Mouse (Mus musculus): Measurements from ENCODE around the gene Cdk2ap1. TPM values are rescaled to one million over a fixed set of nuclear protein-coding genes. Genes with fewer than 3 reads are reported as not detected.
"Not testable (repeated sequence)": the region's sequence is repeated elsewhere in the genome, so short reads cannot be mapped to it uniquely, and the experiment has no call there.

The Cdk2ap1 gene
- polyA plus RNA-seq, 1 experiment, result not detected

GRCm38 (mm10) chr5:124310091-124310490, 52.8 kb downstream of the Cdk2ap1 start:
- WGBS, result 68% methylated on average over 11 of the region's 11 CpGs
- H3K4me3 ChIP-seq (ENCODE audit: insufficient read depth, low read depth, low read length), result no peak overlapping the region
- H3K4me1 ChIP-seq (ENCODE audit: control insufficient read depth, insufficient read depth, low read length), result peaks cover 4% of the 10 kb centered on the region; the same call in 1 of the 2 replicates
- TF ChIP-seq POLR2A (IDR thresholded peaks at IDR 0.05; ENCODE audit: insufficient read depth, low read depth, low read length), result no peak
- no peak for TF ChIP-seq CTCF (IDR thresholded peaks at IDR 0.05; ENCODE audit: insufficient read depth, low read depth, low read length)
- H3K27ac ChIP-seq (ENCODE audit: insufficient read depth, low read depth, low read length), result no peak overlapping the region

GRCm38 (mm10) chr5:124309155-124309554, 53.7 kb downstream of the Cdk2ap1 start:
- no peak overlapping the region for H3K4me3 ChIP-seq (ENCODE audit: insufficient read depth, low read depth, low read length)
- TF ChIP-seq POLR2A (IDR thresholded peaks at IDR 0.05; ENCODE audit: insufficient read depth, low read depth, low read length) (no peak), CTCF (IDR thresholded peaks at IDR 0.05; ENCODE audit: insufficient read depth, low read depth, low read length) (no peak)
- peaks cover 4% of the 10 kb centered on the region; the same call in 1 of the 2 replicates for H3K4me1 ChIP-seq (ENCODE audit: control insufficient read depth, insufficient read depth, low read length)
- WGBS, result 57% methylated on average over 10 of the region's 10 CpGs
- H3K27ac ChIP-seq (ENCODE audit: insufficient read depth, low read depth, low read length), result no peak overlapping the region

DNA sequence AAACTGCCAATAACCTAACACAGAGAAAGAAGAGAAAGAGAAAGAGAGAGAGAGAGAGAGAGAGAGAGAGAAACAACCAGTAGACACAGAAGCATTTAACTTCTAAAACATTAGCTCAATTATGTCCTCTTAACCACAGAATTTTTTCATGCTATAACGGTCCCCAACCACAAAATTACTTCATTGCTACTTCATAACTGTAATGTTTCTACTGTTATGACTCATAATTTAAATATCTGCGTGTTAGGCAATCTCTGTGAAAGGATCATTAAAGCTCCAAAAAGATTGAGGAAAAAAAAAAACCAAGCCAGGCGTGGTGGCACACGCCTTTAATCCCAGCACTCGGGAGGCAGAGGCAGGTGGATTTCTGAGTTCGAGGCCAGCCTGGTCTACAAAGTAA, 60.0 kb downstream of the Cdk2ap1 start:
- 92% methylated on average over 6 of the region's 6 CpGs for WGBS
- not testable (repeated sequence) for H3K4me1 ChIP-seq (ENCODE audit: control insufficient read depth, insufficient read depth, low read length); H3K27ac ChIP-seq (ENCODE audit: insufficient read depth, low read depth, low read length); H3K4me3 ChIP-seq (ENCODE audit: insufficient read depth, low read depth, low read length)

DNA sequence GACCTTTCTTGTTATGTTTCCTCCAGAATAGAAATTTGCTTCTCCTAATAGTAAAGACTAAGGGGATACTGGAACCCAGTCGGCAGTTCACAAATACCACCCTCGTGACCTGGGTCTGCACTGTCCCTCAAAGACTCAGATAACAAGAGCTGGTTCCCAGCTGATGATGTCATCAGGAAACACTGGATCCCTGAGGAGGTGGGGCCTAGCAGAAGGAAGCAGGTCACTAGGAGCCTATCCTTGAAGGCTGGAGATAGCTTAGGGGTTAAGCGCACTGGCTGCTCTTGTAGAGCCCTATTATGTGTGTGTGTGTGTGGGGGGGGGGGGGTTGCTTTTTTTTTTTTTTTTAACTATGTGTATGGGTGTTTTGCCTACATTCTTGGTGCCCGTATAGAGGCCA, 62.8 kb downstream of the Cdk2ap1 start:
- 86% methylated on average over 4 of the region's 4 CpGs for WGBS
- no peak overlapping the region for H3K27ac ChIP-seq (ENCODE audit: insufficient read depth, low read depth, low read length)
- H3K4me3 ChIP-seq (ENCODE audit: insufficient read depth, low read depth, low read length), result no peak overlapping the region
- TF ChIP-seq CTCF (IDR thresholded peaks at IDR 0.05; ENCODE audit: insufficient read depth, low read depth, low read length) (no peak), POLR2A (IDR thresholded peaks at IDR 0.05; ENCODE audit: insufficient read depth, low read depth, low read length) (no peak)
- no peaks in the 10 kb centered on the region for H3K4me1 ChIP-seq (ENCODE audit: control insufficient read depth, insufficient read depth, low read length)

DNA sequence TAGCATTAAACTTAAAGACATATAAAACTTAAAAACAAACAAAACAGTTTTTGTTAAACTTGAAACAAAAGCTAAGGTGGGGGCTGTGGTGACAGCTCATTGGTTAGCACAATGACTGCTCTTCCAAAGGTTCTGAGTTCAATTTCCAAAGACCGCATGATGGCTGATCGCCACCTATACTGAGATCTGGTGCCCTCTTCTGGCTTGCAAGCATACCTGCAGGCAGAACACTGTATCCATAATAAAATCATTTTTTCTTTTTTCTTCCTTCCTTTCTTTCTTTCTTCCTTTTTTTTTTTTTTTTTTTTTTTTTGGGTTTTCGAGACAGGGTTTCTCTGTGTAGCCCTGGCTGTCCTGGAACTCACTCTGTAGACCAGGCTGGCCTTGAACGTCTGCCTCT, 63.6 kb downstream of the Cdk2ap1 start:
- WGBS, result 51% methylated on average over 4 of the region's 4 CpGs
- H3K4me1 ChIP-seq (ENCODE audit: control insufficient read depth, insufficient read depth, low read length); H3K27ac ChIP-seq (ENCODE audit: insufficient read depth, low read depth, low read length); H3K4me3 ChIP-seq (ENCODE audit: insufficient read depth, low read depth, low read length): not testable (repeated sequence)

GRCm38 (mm10) chr5:124296475-124296874, 66.4 kb downstream of the Cdk2ap1 start:
- no peak overlapping the region for H3K4me3 ChIP-seq (ENCODE audit: insufficient read depth, low read depth, low read length)
- WGBS, result 95% methylated on average over 4 of the region's 4 CpGs
- H3K27ac ChIP-seq (ENCODE audit: insufficient read depth, low read depth, low read length), result no peak overlapping the region
- no peak for TF ChIP-seq CTCF (IDR thresholded peaks at IDR 0.05; ENCODE audit: insufficient read depth, low read depth, low read length)
- no peak for TF ChIP-seq POLR2A (IDR thresholded peaks at IDR 0.05; ENCODE audit: insufficient read depth, low read depth, low read length)
- H3K4me1 ChIP-seq (ENCODE audit: control insufficient read depth, insufficient read depth, low read length), result no peaks in the 10 kb centered on the region

Other genes with a start within 250 kb of the Cdk2ap1 start
- not detected in 2 replicates for gene Arl6ip4, start 247.0 kb downstream of the Cdk2ap1 start, polyA plus RNA-seq (2012; ENCODE audit: insufficient read depth, insufficient read length, low replicate concordance, missing spikeins)
- 145 TPM in 1 of 2 replicates, not detected in the other for gene Pitpnm2, start 113.3 kb downstream of the Cdk2ap1 start, polyA plus RNA-seq (2012; ENCODE audit: insufficient read depth, insufficient read length, low replicate concordance, missing spikeins)
- gene Mphosph9, start 35.1 kb downstream of the Cdk2ap1 start, polyA plus RNA-seq (2012; ENCODE audit: insufficient read depth, insufficient read length, low replicate concordance, missing spikeins), result not detected in 2 replicates
- not detected in 2 replicates for gene 2810006K23Rik, start 35.0 kb downstream of the Cdk2ap1 start, polyA plus RNA-seq (2012; ENCODE audit: insufficient read depth, insufficient read length, low replicate concordance, missing spikeins)
- 263 and 488 TPM in 2 replicates for gene Sbno1, start 62.9 kb upstream of the Cdk2ap1 start, polyA plus RNA-seq (2012; ENCODE audit: insufficient read depth, insufficient read length, low replicate concordance, missing spikeins)
- gene Kmt5a, start 76.8 kb upstream of the Cdk2ap1 start, polyA plus RNA-seq (2012; ENCODE audit: insufficient read depth, insufficient read length, low replicate concordance, missing spikeins), result 371 TPM in 1 of 2 replicates, not detected in the other
- gene Rilpl2, start 115.3 kb upstream of the Cdk2ap1 start, polyA plus RNA-seq (2012; ENCODE audit: insufficient read depth, insufficient read length, low replicate concordance, missing spikeins), result not detected in 2 replicates
- not detected in 2 replicates for gene Snrnp35, start 120.1 kb upstream of the Cdk2ap1 start, polyA plus RNA-seq (2012; ENCODE audit: insufficient read depth, insufficient read length, low replicate concordance, missing spikeins)
- not detected in 2 replicates for gene Rilpl1, start 168.3 kb upstream of the Cdk2ap1 start, polyA plus RNA-seq (2012; ENCODE audit: insufficient read depth, insufficient read length, low replicate concordance, missing spikeins)
- gene Tmed2, start 177.6 kb upstream of the Cdk2ap1 start, polyA plus RNA-seq (2012; ENCODE audit: insufficient read depth, insufficient read length, low replicate concordance, missing spikeins), result not detected in 2 replicates
- not detected in 2 replicates for gene Ddx55, start 189.8 kb upstream of the Cdk2ap1 start, polyA plus RNA-seq (2012; ENCODE audit: insufficient read depth, insufficient read length, low replicate concordance, missing spikeins)
- not detected in 2 replicates for gene Eif2b1, start 216.0 kb upstream of the Cdk2ap1 start, polyA plus RNA-seq (2012; ENCODE audit: insufficient read depth, insufficient read length, low replicate concordance, missing spikeins)
- not detected in 2 replicates for gene Gtf2h3, start 216.1 kb upstream of the Cdk2ap1 start, polyA plus RNA-seq (2012; ENCODE audit: insufficient read depth, insufficient read length, low replicate concordance, missing spikeins)

Data from olfactory bulb, adult 2 months (tissue).